20 mouse cellular contexts compared by ENCODE assay signal in genomic region chr3:85348021-85348420, GRCm38 (mm10).
A peak's percentile ranks its signal among the peaks of the same experiment; 100 is the strongest.
DNase-seq lines count a peak whose midpoint lies in the region; ATAC-seq and TF ChIP-seq lines count a peak whose summit lies in the region.
"Had no signal": no experiment of that assay in that cellular context is flagged by ENCODE, and none has a peak within 500 bp of the region (broad histone marks: within the 10 kb centered on the region; RNA-seq: fewer than 3 reads in every experiment).

No protein-coding gene starts in this region.

- H3K9ac ChIP-seq in intestine, embryonic 15.5 days: no peak overlapping the region
- no peak overlapping the region for H3K9ac ChIP-seq in intestine, embryonic 16.5 days (ENCODE audit: low read depth, low read length)
- no peak overlapping the region for H3K9ac ChIP-seq in liver, postnatal 0 days (replicated peaks)
- no peak overlapping the region for H3K9ac ChIP-seq in liver, embryonic 11.5 days (ENCODE audit: low read depth, low read length)
- H3K9ac ChIP-seq in intestine, postnatal 0 days (ENCODE audit: low read depth, low read length): no peak overlapping the region
- H3K9ac ChIP-seq: forebrain, embryonic 13.5 days; forebrain, postnatal 0 days; heart, embryonic 15.5 days; hindbrain, embryonic 13.5 days had no signal

- no peak overlapping the region for H3K4me3 ChIP-seq in intestine, embryonic 15.5 days (replicated peaks)
- no peak overlapping the region for H3K4me3 ChIP-seq in intestine, embryonic 16.5 days (ENCODE audit: low read length)
- no peak overlapping the region for H3K4me3 ChIP-seq in liver, postnatal 0 days (ENCODE audit: low read depth, low read length)
- H3K4me3 ChIP-seq in liver, embryonic 11.5 days (ENCODE audit: low read depth, low read length): no peak overlapping the region
- H3K4me3 ChIP-seq in intestine, postnatal 0 days (ENCODE audit: low read depth, low read length): no peak overlapping the region
- H3K4me3 ChIP-seq: embryonic facial prominence, embryonic 10.5 days; forebrain, embryonic 13.5 days; heart, embryonic 15.5 days; hindbrain, embryonic 13.5 days had no signal

- no peak overlapping the region for H3K27ac ChIP-seq in intestine, embryonic 15.5 days
- H3K27ac ChIP-seq in intestine, embryonic 16.5 days (ENCODE audit: low read length): no peak overlapping the region
- no peak overlapping the region for H3K27ac ChIP-seq in liver, postnatal 0 days (ENCODE audit: low read depth)
- H3K27ac ChIP-seq in liver, embryonic 11.5 days (ENCODE audit: low read depth, low read length): no peak overlapping the region
- no peak overlapping the region for H3K27ac ChIP-seq in intestine, postnatal 0 days (ENCODE audit: low read depth, low read length)
- H3K27ac ChIP-seq: embryonic facial prominence, embryonic 10.5 days; forebrain, embryonic 13.5 days; heart, embryonic 15.5 days; hindbrain, embryonic 13.5 days had no signal

- 39% methylated on average over 6 of the region's 6 CpGs for WGBS in intestine, embryonic 15.5 days
- WGBS in intestine, embryonic 16.5 days: 35% methylated on average over 6 of the region's 6 CpGs
- 54% methylated on average over 6 of the region's 6 CpGs for WGBS in liver, postnatal 0 days (ENCODE audit: insufficient replicate concordance)
- 67% methylated on average over 6 of the region's 6 CpGs for WGBS in liver, embryonic 11.5 days
- WGBS in intestine, postnatal 0 days: 41% methylated on average over 6 of the region's 6 CpGs

- peak overlapping the region; percentile 12 for H3K4me2 ChIP-seq in intestine, embryonic 15.5 days (replicated peaks)
- H3K4me2 ChIP-seq in intestine, embryonic 16.5 days (ENCODE audit: low read depth, low read length): no peak overlapping the region
- peak overlapping the region; percentile 11; the same call in 1 of the 2 replicates for H3K4me2 ChIP-seq in liver, postnatal 0 days (ENCODE audit: low read depth, low read length)
- H3K4me2 ChIP-seq in liver, embryonic 11.5 days: no peak overlapping the region
- peak overlapping the region; percentile 43 for H3K4me2 ChIP-seq in intestine, postnatal 0 days (replicated peaks; ENCODE audit: low read depth)
- H3K4me2 ChIP-seq: forebrain, embryonic 13.5 days; heart, embryonic 11.5 days; heart, embryonic 15.5 days; hindbrain, embryonic 13.5 days had no signal

- no peaks in the 10 kb centered on the region for H3K9me3 ChIP-seq in intestine, embryonic 15.5 days
- no peaks in the 10 kb centered on the region for H3K9me3 ChIP-seq in intestine, embryonic 16.5 days (ENCODE audit: control insufficient read depth, low read length)
- H3K9me3 ChIP-seq in liver, postnatal 0 days (ENCODE audit: low read length): no peaks in the 10 kb centered on the region
- H3K9me3 ChIP-seq in liver, embryonic 11.5 days (ENCODE audit: control insufficient read depth, low read length): no peaks in the 10 kb centered on the region
- H3K9me3 ChIP-seq in intestine, postnatal 0 days (ENCODE audit: control insufficient read depth): no peaks in the 10 kb centered on the region
- H3K9me3 ChIP-seq: embryonic facial prominence, embryonic 10.5 days; forebrain, embryonic 13.5 days; G1E; heart, embryonic 15.5 days; hindbrain, embryonic 13.5 days had no signal

- DNase-seq in liver, postnatal 0 days: no peak
- DNase-seq in liver, embryonic 11.5 days (ENCODE audit: low spot score): no peak
- no peak for DNase-seq in right cerebral cortex, adult 2 months (ENCODE audit: low spot score in 2 of 2)
- DNase-seq: adrenal gland, adult 8-10 months; adrenal gland, postnatal 36 days; cerebellum, adult 2 months; cerebellum, postnatal 10 days; forebrain, postnatal 0 days; gastrocnemius, postnatal 36 days; heart, adult 18-20 months; heart, postnatal 14 days had no signal

- no peaks in the 10 kb centered on the region for H3K4me1 ChIP-seq in intestine, embryonic 15.5 days (replicated peaks)
- no peaks in the 10 kb centered on the region for H3K4me1 ChIP-seq in intestine, embryonic 16.5 days (ENCODE audit: control insufficient read depth, insufficient read depth, low read length)
- H3K4me1 ChIP-seq in liver, postnatal 0 days (ENCODE audit: insufficient read depth): no peaks in the 10 kb centered on the region
- no peaks in the 10 kb centered on the region for H3K4me1 ChIP-seq in liver, embryonic 11.5 days (replicated peaks; ENCODE audit: control insufficient read depth, insufficient read depth, low read length)
- H3K4me1 ChIP-seq in intestine, postnatal 0 days (replicated peaks; ENCODE audit: control insufficient read depth, insufficient read depth, low read length): no peaks in the 10 kb centered on the region
- H3K4me1 ChIP-seq: embryonic facial prominence, embryonic 10.5 days; forebrain, embryonic 13.5 days; heart, embryonic 15.5 days; hindbrain, embryonic 13.5 days had no signal

- no peaks in the 10 kb centered on the region for H3K27me3 ChIP-seq in intestine, embryonic 15.5 days (replicated peaks)
- no peaks in the 10 kb centered on the region for H3K27me3 ChIP-seq in intestine, embryonic 16.5 days (replicated peaks; ENCODE audit: control insufficient read depth, insufficient read depth, low read length)
- H3K27me3 ChIP-seq in liver, postnatal 0 days (ENCODE audit: insufficient read depth, low read length): no peaks in the 10 kb centered on the region
- no peaks in the 10 kb centered on the region for H3K27me3 ChIP-seq in liver, embryonic 11.5 days (replicated peaks; ENCODE audit: control insufficient read depth, insufficient read depth, low read length)
- no peaks in the 10 kb centered on the region for H3K27me3 ChIP-seq in intestine, postnatal 0 days (replicated peaks; ENCODE audit: control insufficient read depth, insufficient read depth, low read length)
- H3K27me3 ChIP-seq: forebrain, embryonic 13.5 days; heart, embryonic 15.5 days; hindbrain, embryonic 13.5 days had no signal

- TF ChIP-seq CTCF in liver, postnatal 0 days (IDR thresholded peaks at IDR 0.05; ENCODE audit: low read depth): no peak
- TF ChIP-seq CTCF in intestine, postnatal 0 days (IDR thresholded peaks at IDR 0.05; ENCODE audit: low read depth): no peak

- no peak for TF ChIP-seq EP300 in liver, postnatal 0 days (IDR thresholded peaks at IDR 0.05; ENCODE audit: low read depth)

- ATAC-seq in intestine, embryonic 15.5 days: no peak
- no peak for ATAC-seq in intestine, embryonic 16.5 days
- ATAC-seq in liver, postnatal 0 days: no peak
- ATAC-seq in liver, embryonic 11.5 days (replicated peaks; ENCODE audit: low FRiP score): no peak
- no peak for ATAC-seq in intestine, postnatal 0 days
- ATAC-seq: forebrain, embryonic 13.5 days; forebrain, postnatal 0 days had no signal

- H3K36me3 ChIP-seq in intestine, embryonic 15.5 days: no peaks in the 10 kb centered on the region
- no peaks in the 10 kb centered on the region for H3K36me3 ChIP-seq in intestine, embryonic 16.5 days (ENCODE audit: control insufficient read depth, insufficient read depth, low read length)
- no peaks in the 10 kb centered on the region for H3K36me3 ChIP-seq in liver, postnatal 0 days (replicated peaks; ENCODE audit: insufficient read depth, low read length)
- no peaks in the 10 kb centered on the region for H3K36me3 ChIP-seq in liver, embryonic 11.5 days (ENCODE audit: control insufficient read depth, insufficient read depth, low read length)
- H3K36me3 ChIP-seq in intestine, postnatal 0 days (ENCODE audit: control insufficient read depth, insufficient read depth): no peaks in the 10 kb centered on the region
- H3K36me3 ChIP-seq: embryonic facial prominence, embryonic 10.5 days; G1E; heart, embryonic 15.5 days; hindbrain, embryonic 13.5 days had no signal

Comparison
In these comparisons a context has a peak if more than half of its experiments do, and no peak if none do; other contexts are left out.
1. H3K4me2 ChIP-seq: peak in intestine, embryonic 15.5 days (single experiment), liver, postnatal 0 days (single experiment) and intestine, postnatal 0 days (single experiment); none in intestine, embryonic 16.5 days (single experiment) and liver, embryonic 11.5 days (single experiment).